Mouse (Mus musculus): Measurements from ENCODE around the gene Adgre5.

Gene Adgre5

DNA sequence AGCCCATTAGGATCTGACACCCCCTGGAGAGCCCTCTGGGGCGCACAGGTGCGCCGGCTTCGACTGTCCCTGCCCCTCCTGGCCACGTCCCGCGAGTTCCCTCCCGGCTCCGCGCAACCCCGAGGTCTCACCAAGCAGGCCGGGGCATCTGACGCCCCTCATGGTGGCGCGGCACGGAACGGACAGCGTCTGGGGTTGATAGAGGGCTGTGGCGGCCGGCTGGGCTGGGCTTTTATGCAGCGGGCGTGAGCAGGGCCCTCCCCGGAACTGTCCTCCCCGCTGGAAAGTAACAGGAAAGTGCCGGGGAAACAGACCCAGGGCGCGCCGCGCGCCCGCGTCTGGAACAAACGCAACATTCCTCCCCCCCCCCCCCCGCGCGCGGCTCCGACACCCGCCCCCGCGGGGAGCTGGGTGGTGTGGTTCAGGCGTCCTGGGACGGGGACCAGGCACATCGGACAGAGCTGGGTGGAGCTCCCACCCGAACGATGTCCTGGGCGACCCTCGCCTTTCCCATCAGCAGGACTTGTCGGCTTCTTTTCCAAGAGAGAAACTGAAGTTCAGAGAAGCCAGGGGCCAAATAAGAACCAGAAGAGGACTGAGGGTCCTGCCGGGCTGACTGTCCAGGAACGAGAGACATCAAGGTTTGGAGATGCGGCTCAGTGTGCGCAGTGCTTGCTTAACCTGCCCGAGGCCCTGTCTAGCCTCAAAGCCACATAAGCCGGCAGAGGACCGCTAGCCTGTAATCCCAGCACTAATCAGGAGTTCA is at the start of gene Adgre5:
Adgre5 (minus strand) TSS at position 351 of the 766 bp plus-strand sequence.
- peak; percentile 74 for DNase-seq (ENCODE audit: low spot score)

DNA sequence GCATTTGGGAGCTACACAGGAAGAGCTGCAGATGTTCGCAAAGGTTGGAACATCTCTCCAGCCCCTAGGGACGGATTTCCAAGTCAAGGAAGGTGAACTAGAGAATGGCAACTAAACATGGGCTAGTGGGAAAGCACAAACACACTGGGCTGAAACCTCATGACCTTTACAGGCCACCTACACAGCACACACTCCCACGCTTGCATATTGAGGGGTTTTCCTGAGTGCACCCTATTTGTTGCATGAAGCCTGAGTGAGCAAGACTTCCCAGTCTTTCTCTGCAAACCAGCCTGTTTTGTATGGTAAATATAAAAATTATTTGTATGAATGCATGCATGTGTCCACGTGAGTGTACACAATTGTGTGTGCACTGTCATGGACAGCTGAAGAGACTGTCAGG is 48.7 kb upstream of the Adgre5 start:
- no peak for DNase-seq (ENCODE audit: low spot score)

GRCm38 (mm10) chr8:83785046-83785445 is 43.9 kb upstream of the Adgre5 start:
- no peak for DNase-seq (ENCODE audit: low spot score)

DNA sequence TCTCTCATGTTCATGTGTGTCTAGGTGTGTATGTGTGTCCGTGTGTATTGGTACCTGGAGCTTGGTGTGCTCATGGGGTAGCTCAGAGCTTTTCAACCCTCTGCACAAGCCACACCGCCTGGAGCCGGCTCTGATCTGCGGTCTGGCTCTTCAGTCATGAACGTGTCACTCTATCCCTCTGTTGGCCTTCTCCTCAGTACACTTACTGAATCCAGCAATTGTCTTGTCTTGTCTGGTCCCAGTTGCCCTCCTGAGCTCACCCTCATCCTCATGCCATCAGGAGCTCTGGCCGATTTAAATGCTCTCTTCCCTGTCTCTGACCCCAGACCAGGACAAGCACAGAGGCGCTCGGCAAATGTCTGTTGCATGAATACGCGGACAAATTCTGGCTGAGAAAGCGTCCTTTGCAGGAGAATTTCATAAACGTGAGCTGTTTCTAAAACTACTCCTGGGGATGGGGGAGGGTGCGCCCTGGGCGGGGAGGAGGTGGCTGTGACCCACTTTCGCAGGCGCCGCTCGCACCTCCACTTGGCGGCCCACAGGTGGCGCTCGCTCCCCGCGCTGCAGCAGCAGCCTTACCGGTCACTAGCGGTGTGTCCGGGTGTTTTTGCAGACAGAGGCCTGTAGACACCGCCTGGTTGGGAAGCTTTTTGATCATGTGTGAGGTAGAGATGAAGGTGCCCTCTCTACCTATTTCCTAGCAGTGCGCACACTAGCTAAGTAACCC is 41.9 kb upstream of the Adgre5 start:
- DNase-seq (ENCODE audit: low spot score), result peak; percentile 84

GRCm38 (mm10) chr8:83779610-83780009 is 38.5 kb upstream of the Adgre5 start:
- DNase-seq (ENCODE audit: low spot score), result no peak

DNA sequence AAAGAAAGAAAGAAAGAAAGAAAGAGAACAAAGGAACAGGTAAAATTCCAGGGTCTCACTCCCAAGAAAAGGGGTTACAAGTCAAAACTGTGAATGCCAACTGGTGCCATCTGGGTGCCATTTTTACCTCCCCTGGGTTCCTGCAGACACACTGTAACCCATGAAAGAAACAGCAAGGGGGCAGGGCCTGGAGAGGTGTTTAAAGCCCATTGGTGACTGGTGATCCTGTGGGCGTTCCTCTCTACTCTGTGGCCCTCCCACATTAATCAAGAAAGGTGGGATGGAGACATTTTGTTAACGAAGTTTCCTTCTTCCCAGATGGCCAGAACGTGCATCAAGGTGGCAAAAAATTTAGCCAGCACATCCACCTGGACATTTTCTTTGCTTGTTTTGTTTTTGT is 36.9 kb upstream of the Adgre5 start:
- DNase-seq (ENCODE audit: low spot score), result no peak

- DNase-seq (ENCODE audit: low spot score), result no peak
Measured at GRCm38 (mm10) chr8:83776632-83777031, 35.5 kb upstream of the Adgre5 start.

GRCm38 (mm10) chr8:83774221-83774620 is 33.1 kb upstream of the Adgre5 start:
- DNase-seq (ENCODE audit: low spot score), result no peak

GRCm38 (mm10) chr8:83773452-83773846 is 32.3 kb upstream of the Adgre5 start:
- DNase-seq (ENCODE audit: low spot score), result no peak

- peak; percentile 63 for DNase-seq (ENCODE audit: low spot score)
Measured at GRCm38 (mm10) chr8:83772701-83773451, 31.8 kb upstream of the Adgre5 start.

GRCm38 (mm10) chr8:83771791-83772190 is 30.7 kb upstream of the Adgre5 start:
- no peak for DNase-seq (ENCODE audit: low spot score)

DNA sequence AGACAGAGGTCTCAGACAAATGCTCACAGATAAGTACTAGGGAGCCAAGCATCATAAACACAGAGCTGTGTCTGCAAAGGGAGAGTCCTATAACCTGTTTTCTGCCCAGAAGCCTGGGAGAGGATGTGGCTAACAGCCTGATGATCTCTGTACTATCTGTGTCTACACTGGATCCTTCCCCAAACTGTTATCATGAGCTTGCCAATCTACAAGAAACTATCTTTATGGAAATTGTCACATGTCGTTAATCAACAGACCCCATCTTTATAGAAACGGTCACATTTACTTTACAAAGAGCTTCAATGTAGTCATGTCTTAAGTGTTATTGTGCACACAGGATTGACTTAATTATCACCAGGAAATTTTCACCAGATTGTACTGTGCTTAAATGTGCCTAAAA is 29.5 kb upstream of the Adgre5 start:
- no peak for DNase-seq (ENCODE audit: low spot score)

DNA sequence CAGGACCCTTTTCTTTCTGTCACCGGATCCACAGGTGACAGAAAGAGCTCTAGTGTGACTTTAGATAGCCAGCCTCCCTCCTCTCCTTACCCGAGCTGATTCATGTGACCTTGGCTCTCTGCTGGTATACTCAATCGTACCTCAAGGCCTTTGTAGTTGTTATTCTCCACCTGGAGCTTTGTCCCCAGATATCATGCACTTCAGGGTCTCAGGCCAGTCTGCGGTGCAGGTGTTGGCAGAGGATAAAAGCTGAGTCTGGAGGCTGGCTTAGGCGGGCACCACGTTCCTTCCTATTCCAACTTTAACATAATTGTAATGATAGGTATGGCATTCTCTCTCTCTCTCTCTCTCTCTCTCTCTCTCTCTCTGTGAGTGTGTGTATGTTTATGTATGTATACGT is 28.6 kb upstream of the Adgre5 start:
- DNase-seq (ENCODE audit: low spot score), result no peak

DNA sequence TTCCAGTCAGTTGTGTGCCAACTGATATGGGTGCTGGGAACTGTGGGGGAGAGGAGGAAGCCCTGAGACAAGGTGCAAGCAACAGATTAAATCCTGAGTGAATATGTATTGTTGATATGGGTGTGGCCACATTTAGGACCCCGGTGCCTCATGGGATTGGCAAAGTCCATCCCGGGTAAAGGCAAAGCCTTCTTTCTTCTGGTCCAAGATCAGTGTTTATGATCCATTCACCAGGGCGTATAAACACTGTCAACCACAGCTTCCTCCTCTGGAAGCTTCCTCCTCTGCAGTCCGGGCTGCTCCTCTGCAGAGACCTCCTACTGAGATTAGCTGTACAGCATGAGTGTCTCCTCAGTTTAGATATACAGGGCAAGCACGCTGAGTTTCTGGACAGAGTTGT is 27.4 kb upstream of the Adgre5 start:
- no peak for DNase-seq (ENCODE audit: low spot score)

DNA sequence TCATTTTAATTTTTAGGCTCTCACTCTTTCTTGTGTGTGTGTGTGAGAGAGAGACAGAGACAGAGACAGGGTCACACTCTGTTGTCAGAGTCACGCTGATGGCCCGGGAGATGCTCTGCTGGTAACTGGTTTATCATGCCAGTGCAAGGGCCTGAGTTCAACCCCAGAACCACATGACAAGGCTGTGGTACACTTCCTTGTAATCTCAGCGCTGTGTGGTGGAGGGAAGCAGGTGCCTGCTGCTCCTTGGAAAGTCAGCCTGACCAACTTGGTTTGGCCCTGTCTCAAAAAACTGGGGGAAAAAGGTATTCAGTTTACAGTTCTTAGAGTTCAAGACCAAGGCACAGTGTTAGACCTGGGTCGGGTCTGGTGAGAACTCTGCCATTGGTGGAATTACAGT is 26.3 kb upstream of the Adgre5 start:
- DNase-seq (ENCODE audit: low spot score), result no peak

DNA sequence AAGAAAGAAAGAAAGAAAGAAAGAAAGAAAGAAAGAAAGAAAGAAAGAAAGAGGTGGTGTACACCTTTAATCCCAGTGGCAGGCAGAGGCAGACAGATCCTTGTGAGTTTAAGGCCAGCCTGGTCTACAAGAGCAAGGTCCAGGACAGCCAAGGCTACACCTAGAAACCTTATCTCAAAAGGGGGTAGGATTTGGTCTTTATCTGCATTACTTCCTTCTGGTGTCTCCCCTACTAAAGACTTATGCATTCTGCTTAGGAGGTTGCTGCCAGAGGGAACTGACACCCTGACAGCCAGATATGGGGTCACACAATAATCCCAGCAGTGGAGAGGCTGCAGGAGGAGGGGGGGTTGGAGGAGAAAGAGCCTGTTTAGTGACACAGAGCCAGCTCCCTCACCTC is 24.5 kb upstream of the Adgre5 start:
- no peak for DNase-seq (ENCODE audit: low spot score)

- no peak for DNase-seq (ENCODE audit: low spot score)
Measured at GRCm38 (mm10) chr8:83764717-83765116, 23.6 kb upstream of the Adgre5 start.

- DNase-seq (ENCODE audit: low spot score), result no peak
Measured at GRCm38 (mm10) chr8:83764116-83764515, 23.0 kb upstream of the Adgre5 start.

DNA sequence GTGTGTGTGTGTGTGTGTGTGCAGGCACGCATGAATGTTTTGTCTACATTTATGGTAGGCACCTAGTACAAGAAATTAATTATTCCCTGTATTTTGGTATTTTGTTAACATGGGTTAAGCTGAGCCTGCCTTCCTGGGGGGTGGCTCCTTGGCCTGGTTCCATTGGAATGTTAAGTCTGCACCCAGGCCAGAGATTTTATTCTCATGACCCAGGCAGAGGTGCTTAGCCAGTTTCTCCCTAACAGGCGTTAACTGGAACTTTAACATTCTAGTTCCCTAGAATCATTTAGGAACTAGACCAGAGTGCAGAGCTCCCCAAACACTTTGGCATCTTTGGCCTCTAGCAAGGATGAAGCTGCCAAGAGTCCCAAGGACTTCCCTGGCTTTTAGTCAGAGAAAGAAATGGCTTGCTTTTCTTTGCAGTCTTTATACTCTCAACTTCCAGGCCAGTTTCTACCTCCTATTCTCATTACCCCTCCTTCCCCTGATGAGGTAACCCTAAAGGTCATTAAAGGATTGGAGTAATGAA is 18.2 kb upstream of the Adgre5 start:
- peak; percentile 44 for DNase-seq (ENCODE audit: low spot score)

- DNase-seq (ENCODE audit: low spot score), result no peak
Measured at GRCm38 (mm10) chr8:83758298-83758697, 17.2 kb upstream of the Adgre5 start.

DNA sequence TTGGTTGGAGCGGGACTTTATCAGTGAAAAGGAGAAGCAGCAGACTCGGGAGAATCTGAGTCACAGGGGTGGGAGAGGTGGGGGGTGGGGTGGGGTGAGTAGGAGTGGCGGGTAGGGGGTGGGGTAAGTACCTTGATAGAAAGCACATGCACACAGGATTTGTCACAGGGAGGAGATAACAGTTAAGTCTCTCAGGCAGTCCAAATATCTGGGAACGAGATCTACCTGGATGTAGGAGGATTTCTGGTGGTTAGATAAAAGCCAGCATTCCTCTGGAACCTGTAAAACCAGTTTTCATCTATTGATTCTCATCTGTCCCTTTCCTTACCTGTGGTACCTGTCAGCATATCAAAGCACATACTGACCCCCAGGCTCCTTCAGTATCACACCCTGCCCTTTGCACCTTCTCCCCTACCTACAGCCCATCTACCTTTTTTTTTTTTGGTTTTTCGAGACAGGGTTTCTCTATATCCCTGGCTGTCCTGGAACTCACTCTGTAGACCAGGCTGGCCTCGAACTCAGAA is 16.0 kb upstream of the Adgre5 start:
- no peak for DNase-seq (ENCODE audit: low spot score)

GRCm38 (mm10) chr8:83756273-83756672 is 15.1 kb upstream of the Adgre5 start:
- DNase-seq (ENCODE audit: low spot score), result no peak

All from urinary bladder, postnatal 14 days (tissue).